8 mouse cellular contexts compared by ENCODE assay signal in genomic region chr5:96768846-96769471, GRCm38 (mm10). TPM values are rescaled to one million over a fixed set of nuclear protein-coding genes. Genes with fewer than 3 reads are reported as not detected.
A peak's percentile ranks its signal among the peaks of the same experiment; 100 is the strongest.
DNase-seq lines count a peak whose midpoint lies in the region; ATAC-seq lines count a peak whose summit lies in the region.

No protein-coding gene starts in this region.

- H3K4me2 ChIP-seq in intestine, embryonic 16.5 days (ENCODE audit: low read depth, low read length), result no peak overlapping the region
- H3K4me2 ChIP-seq in neural tube, embryonic 11.5 days (ENCODE audit: low read depth), result no peak overlapping the region

- no peaks in the 10 kb centered on the region for H3K27me3 ChIP-seq in intestine, embryonic 16.5 days (replicated peaks; ENCODE audit: control insufficient read depth, insufficient read depth, low read length)
- H3K27me3 ChIP-seq in limb, embryonic 10.5 days (ENCODE audit: low read depth, poor library complexity, severe bottlenecking), result no peaks in the 10 kb centered on the region
- H3K27me3 ChIP-seq in neural tube, embryonic 11.5 days (ENCODE audit: control insufficient read depth, insufficient read depth, low read length), result no peaks in the 10 kb centered on the region

- ATAC-seq in intestine, embryonic 16.5 days, result 0 out of 2 replicates have a peak, but pooled peaks have one; percentile 36
- ATAC-seq in neural tube, embryonic 11.5 days (ENCODE audit: insufficient read depth, low FRiP score, low TSS enrichment), result no peak

- DNase-seq in urinary bladder, adult 2 months (ENCODE audit: low spot score), result peak; percentile 31
- DNase-seq in urinary bladder, postnatal 4 days (ENCODE audit: low spot score in 2 of 2), result no peak
- DNase-seq in cerebellum, adult 18-20 months, result peak; percentile 32 to 58
- peak; percentile 70 for DNase-seq in forelimb bud, embryonic 11.5 days (ENCODE audit: low read depth, low spot score)
- peak; percentile 82 for DNase-seq in limb, embryonic 10.5 days (ENCODE audit: low spot score)
- DNase-seq in neural tube, embryonic 11.5 days (ENCODE audit: low spot score), result peak; percentile 76
- DNase-seq in yolk sac, embryonic 10.5 days (ENCODE audit: low spot score), result peak; percentile 50

- WGBS in intestine, embryonic 16.5 days, result 61% methylated on average over 10 of the region's 10 CpGs
- 70% methylated on average over 10 of the region's 10 CpGs for WGBS in limb, embryonic 10.5 days
- 68% methylated on average over 10 of the region's 10 CpGs for WGBS in neural tube, embryonic 11.5 days

- no peak overlapping the region for H3K27ac ChIP-seq in intestine, embryonic 16.5 days (ENCODE audit: low read length)
- no peak overlapping the region for H3K27ac ChIP-seq in limb, embryonic 10.5 days
- H3K27ac ChIP-seq in neural tube, embryonic 11.5 days (ENCODE audit: low read depth, low read length), result no peak overlapping the region

- no peak overlapping the region for H3K4me3 ChIP-seq in intestine, embryonic 16.5 days (ENCODE audit: low read length)
- H3K4me3 ChIP-seq in limb, embryonic 10.5 days, result no peak overlapping the region
- no peak overlapping the region for H3K4me3 ChIP-seq in neural tube, embryonic 11.5 days (ENCODE audit: low read depth, low read length)

- no peaks in the 10 kb centered on the region for H3K4me1 ChIP-seq in intestine, embryonic 16.5 days (ENCODE audit: control insufficient read depth, insufficient read depth, low read length)
- H3K4me1 ChIP-seq in limb, embryonic 10.5 days, result peaks cover 5% of the 10 kb centered on the region
- no peaks in the 10 kb centered on the region for H3K4me1 ChIP-seq in neural tube, embryonic 11.5 days (ENCODE audit: control insufficient read depth, insufficient read depth, low read length)

- H3K9me3 ChIP-seq in intestine, embryonic 16.5 days (ENCODE audit: control insufficient read depth, low read length), result no peaks in the 10 kb centered on the region
- H3K9me3 ChIP-seq in limb, embryonic 10.5 days (replicated peaks), result no peaks in the 10 kb centered on the region
- H3K9me3 ChIP-seq in neural tube, embryonic 11.5 days (ENCODE audit: control insufficient read depth, low read length), result no peaks in the 10 kb centered on the region

- H3K36me3 ChIP-seq in intestine, embryonic 16.5 days (ENCODE audit: control insufficient read depth, insufficient read depth, low read length), result 0 out of 2 replicates have a peak, but pooled peaks cover 4% of the 10 kb centered on the region
- H3K36me3 ChIP-seq in limb, embryonic 10.5 days, result no peaks in the 10 kb centered on the region
- no peaks in the 10 kb centered on the region for H3K36me3 ChIP-seq in neural tube, embryonic 11.5 days (ENCODE audit: control insufficient read depth, insufficient read depth, low read length)

- no peak overlapping the region for H3K9ac ChIP-seq in intestine, embryonic 16.5 days (ENCODE audit: low read depth, low read length)
- H3K9ac ChIP-seq in neural tube, embryonic 11.5 days (ENCODE audit: low read length), result no peak overlapping the region

RNA-seq across cellular contexts. Expression of gene Anxa3, which starts 24.2 kb away (rescaled TPM):
- polyA plus RNA-seq in urinary bladder, adult 2 months (2012; rRNA removed), result 108 and 175 TPM in 2 replicates
- 45.1 and 48.4 TPM in 2 replicates for polyA plus RNA-seq in intestine, embryonic 16.5 days (2015; fragmentation: Nextera tagmentation; extraction: Ambion mirVana)
- polyA plus RNA-seq in limb, embryonic 10.5 days (2016; fragmentation: Nextera tagmentation; extraction: Ambion mirVana), result 19.0 and 21.6 TPM in 2 replicates
- polyA plus RNA-seq in neural tube, embryonic 11.5 days (2014; fragmentation: Nextera tagmentation; extraction: Ambion mirVana), result 32.5 and 33.3 TPM in 2 replicates

Comparison
In these comparisons a context has a peak if more than half of its experiments do, and no peak if none do; other contexts are left out.
1. DNase-seq: peak in urinary bladder, adult 2 months (single experiment), cerebellum, adult 18-20 months (2 of 2), forelimb bud, embryonic 11.5 days (single experiment), limb, embryonic 10.5 days (single experiment), neural tube, embryonic 11.5 days (single experiment) and yolk sac, embryonic 10.5 days (single experiment); none in urinary bladder, postnatal 4 days (0 of 2).